Comparison of ENCODE assay signal across 8 mouse cellular contexts in the genomic region with DNA sequence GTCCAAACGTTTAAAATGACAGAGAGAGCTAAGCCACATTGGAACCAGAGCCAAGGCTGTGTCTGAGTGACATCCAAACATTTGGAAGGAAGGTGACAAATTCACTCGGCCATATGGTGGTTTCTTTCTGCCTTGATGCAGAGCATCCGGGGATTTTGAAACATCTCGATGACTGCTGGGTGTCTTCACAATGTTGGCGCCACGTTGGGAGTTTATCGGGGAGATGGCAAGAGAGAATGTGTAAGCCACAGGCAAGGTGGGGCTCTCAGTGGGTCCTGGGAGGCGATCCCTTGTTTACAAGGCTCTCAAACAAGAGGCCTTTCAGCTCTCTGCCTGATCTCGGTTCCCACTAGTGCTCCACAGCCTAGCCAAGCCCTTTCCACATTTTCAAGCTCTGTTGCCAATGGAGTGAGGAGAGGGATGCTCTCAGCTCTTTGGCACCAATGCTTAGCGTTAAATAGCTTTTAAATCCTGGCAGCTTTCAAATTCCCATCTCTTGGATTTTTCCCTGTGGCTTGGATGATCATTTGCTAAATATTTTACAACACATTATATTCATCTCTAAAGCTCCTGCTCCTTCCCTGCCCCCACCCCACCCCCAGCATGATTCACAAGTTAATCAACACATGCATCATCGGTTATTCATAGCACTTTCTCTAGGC. TPM values are rescaled to one million over a fixed set of nuclear protein-coding genes. Genes with fewer than 3 reads are reported as not detected.
DNase-seq lines count a peak whose midpoint lies in the region; ATAC-seq and TF ChIP-seq lines count a peak whose summit lies in the region.
"Had no signal": no experiment of that assay in that cellular context is flagged by ENCODE, and none has a peak within 500 bp of the region (broad histone marks: within the 10 kb centered on the region; RNA-seq: fewer than 3 reads in every experiment).

No protein-coding gene starts in this region.

- 67% methylated on average over 11 of the region's 11 CpGs for WGBS in midbrain, postnatal 0 days
- 74% methylated on average over 11 of the region's 11 CpGs for WGBS in midbrain, embryonic 16.5 days
- 73% methylated on average over 11 of the region's 11 CpGs for WGBS in midbrain, embryonic 15.5 days

- TF ChIP-seq CTCF in midbrain, postnatal 0 days (IDR thresholded peaks at IDR 0.05) = no peak

- H3K4me3 ChIP-seq in midbrain, postnatal 0 days (ENCODE audit: low read depth, low read length) = no peak overlapping the region
- H3K4me3 ChIP-seq in midbrain, embryonic 16.5 days (ENCODE audit: low read depth, low read length) = no peak overlapping the region
- no peak overlapping the region for H3K4me3 ChIP-seq in midbrain, embryonic 15.5 days
- H3K4me3 ChIP-seq: midbrain, embryonic 10.5 days had no signal

- peak; percentile 50 for DNase-seq in midbrain, postnatal 0 days (ENCODE audit: low spot score)
- DNase-seq in cerebellum, postnatal 10 days = peak; percentile 77 to 78
- DNase-seq in left cerebral cortex, adult 18-20 months (ENCODE audit: low spot score in 2 of 2) = peak; percentile 36 to 46
- peak; percentile 61 for DNase-seq in telencephalon, adult 2 months (ENCODE audit: low read depth, low spot score)

- no peaks in the 10 kb centered on the region for H3K4me1 ChIP-seq in midbrain, postnatal 0 days (ENCODE audit: insufficient read depth, low read length)
- H3K4me1 ChIP-seq in midbrain, embryonic 16.5 days (ENCODE audit: control insufficient read depth, insufficient read depth, low read length) = no peaks in the 10 kb centered on the region
- no peaks in the 10 kb centered on the region for H3K4me1 ChIP-seq in midbrain, embryonic 15.5 days
- H3K4me1 ChIP-seq: midbrain, embryonic 10.5 days had no signal

- no peaks in the 10 kb centered on the region for H3K36me3 ChIP-seq in midbrain, postnatal 0 days (ENCODE audit: insufficient read depth, low read length)
- no peaks in the 10 kb centered on the region for H3K36me3 ChIP-seq in midbrain, embryonic 16.5 days (ENCODE audit: control insufficient read depth, insufficient read depth, low read length)
- H3K36me3 ChIP-seq in midbrain, embryonic 15.5 days (replicated peaks) = no peaks in the 10 kb centered on the region
- H3K36me3 ChIP-seq: midbrain, embryonic 10.5 days had no signal

- H3K9me3 ChIP-seq in midbrain, postnatal 0 days (ENCODE audit: low read length) = no peaks in the 10 kb centered on the region
- no peaks in the 10 kb centered on the region for H3K9me3 ChIP-seq in midbrain, embryonic 16.5 days (replicated peaks; ENCODE audit: control insufficient read depth, low read length, poor library complexity, severe bottlenecking)
- H3K9me3 ChIP-seq in midbrain, embryonic 15.5 days = no peaks in the 10 kb centered on the region
- H3K9me3 ChIP-seq: midbrain, embryonic 10.5 days had no signal

- no peak overlapping the region for H3K27ac ChIP-seq in midbrain, postnatal 0 days (ENCODE audit: low read depth, low read length)
- H3K27ac ChIP-seq in midbrain, embryonic 16.5 days (ENCODE audit: low read length) = no peak overlapping the region
- H3K27ac ChIP-seq in midbrain, embryonic 15.5 days = no peak overlapping the region
- H3K27ac ChIP-seq: midbrain, embryonic 10.5 days had no signal

- H3K4me2 ChIP-seq in midbrain, postnatal 0 days (ENCODE audit: low read depth, low read length, poor library complexity, severe bottlenecking) = no peak overlapping the region
- no peak overlapping the region for H3K4me2 ChIP-seq in midbrain, embryonic 16.5 days (ENCODE audit: low read length)
- H3K4me2 ChIP-seq in midbrain, embryonic 15.5 days = no peak overlapping the region

- no peak overlapping the region for H3K9ac ChIP-seq in midbrain, postnatal 0 days (replicated peaks; ENCODE audit: low read length, poor library complexity, severe bottlenecking)
- H3K9ac ChIP-seq in midbrain, embryonic 16.5 days (ENCODE audit: low read depth, low read length) = no peak overlapping the region
- H3K9ac ChIP-seq in midbrain, embryonic 15.5 days = no peak overlapping the region

- ATAC-seq in midbrain, postnatal 0 days (ENCODE audit: low FRiP score) = no peak
- ATAC-seq in midbrain, embryonic 16.5 days = no peak
- no peak for ATAC-seq in midbrain, embryonic 15.5 days (replicated peaks)
- ATAC-seq in erythroblast, adult 5-6 weeks (replicated peaks; ENCODE audit: low FRiP score, poor library complexity, severe bottlenecking) = no peak

- no peaks in the 10 kb centered on the region for H3K27me3 ChIP-seq in midbrain, postnatal 0 days (ENCODE audit: insufficient read depth, low read length)
- H3K27me3 ChIP-seq in midbrain, embryonic 16.5 days (ENCODE audit: control insufficient read depth, insufficient read depth, low read depth, low read length) = no peaks in the 10 kb centered on the region
- H3K27me3 ChIP-seq in midbrain, embryonic 15.5 days (replicated peaks) = peaks cover 4% of the 10 kb centered on the region; the same call in 1 of the 2 replicates

RNA-seq across cellular contexts. Expression of gene Tsen2, which starts 51.4 kb away (rescaled TPM):
- total RNA-seq in midbrain, postnatal 0 days (2014; rRNA removed) = 15.0 and 22.9 TPM in 2 replicates
- 24.1 and 29.0 TPM in 2 replicates for polyA plus RNA-seq in midbrain, postnatal 0 days (2015; fragmentation: Nextera tagmentation; extraction: Ambion mirVana)
- 34.2 and 36.5 TPM in 2 replicates for polyA plus RNA-seq in midbrain, embryonic 16.5 days (2015; fragmentation: Nextera tagmentation; extraction: Ambion mirVana)
- 10 to 100 TPM; 23.5 to 24.8 TPM for total RNA-seq in left cerebral cortex, adult 18-20 months (2021)
- polyA plus RNA-seq in midbrain, embryonic 15.5 days (2015; fragmentation: Nextera tagmentation; extraction: Ambion mirVana) = 34.6 and 35.5 TPM in 2 replicates
- total RNA-seq in erythroblast, adult 5-6 weeks (2015; ENCODE audit: low replicate concordance) = 1.0 and 2.9 TPM in 2 replicates
- 1.3 and 4.0 TPM in 2 replicates for total RNA-seq in erythroblast, adult 5-6 weeks (2017; ENCODE audit: low replicate concordance)
